Mouse (Mus musculus) hindbrain, embryonic 11.5 days (tissue): ENCODE results near the gene Kcnip4. TPM values are rescaled to one million over a fixed set of nuclear protein-coding genes. Genes with fewer than 3 reads are reported as not detected.

Experiments used
- ATAC-seq: fragments of 200-750 bp; cut with Nextera tagmentation; 2 replicates; pipeline ENCODE4 v1.8.0; 2017; ENCODE audit warnings: mild to moderate bottlenecking, moderate TSS enrichment, moderate library complexity; ENCODE audit not compliant: low FRiP score
- DNase-seq: peaks from one replicate; pipeline ENCODE4 v3.0.0-alpha.2; 2015; ENCODE audit warnings: low spot score
- H3K27ac ChIP-seq: fragments of 300-500 bp; sonication (generic); 2 replicates; pipeline ENCODE4 v1.5.1; 2014; ENCODE audit warnings: mild to moderate bottlenecking, low read depth, low read length
- H3K27me3 ChIP-seq: fragments of 300-500 bp; sonication (generic); 2 replicates; pipeline ENCODE4 v1.6.1; 2014; ENCODE audit warnings: mild to moderate bottlenecking, low read length, moderate library complexity, mixed read lengths; ENCODE audit not compliant: control insufficient read depth, insufficient read depth
- H3K36me3 ChIP-seq: fragments of 300-500 bp; sonication (generic); 2 replicates; pipeline ENCODE4 v1.6.1; 2014; ENCODE audit warnings: mild to moderate bottlenecking, low read length, moderate library complexity, mixed read lengths; ENCODE audit not compliant: control insufficient read depth, insufficient read depth
- H3K4me1 ChIP-seq: fragments of 300-500 bp; sonication (generic); replicated peaks from 2 replicates; pipeline ENCODE4 v1.6.1; 2014; ENCODE audit warnings: low read length, mixed read lengths; ENCODE audit not compliant: control insufficient read depth, insufficient read depth
- H3K4me2 ChIP-seq: fragments of 300-500 bp; sonication (generic); replicated peaks from 2 replicates; pipeline ENCODE4 v1.6.1; 2014; ENCODE audit warnings: mild to moderate bottlenecking, low read depth, low read length
- H3K4me3 ChIP-seq: fragments of 300-500 bp; sonication (generic); 2 replicates; pipeline ENCODE4 v1.5.1; 2014; ENCODE audit warnings: low read depth, low read length
- H3K9ac ChIP-seq: fragments of 300-500 bp; sonication (generic); 2 replicates; pipeline ENCODE4 v1.6.1; 2014; ENCODE audit warnings: low read depth, low read length
- H3K9me3 ChIP-seq: fragments of 300-500 bp; sonication (generic); 2 replicates; pipeline ENCODE4 v1.6.1; 2016; ENCODE audit warnings: low read length; ENCODE audit not compliant: control insufficient read depth
- WGBS: fragments of 180-500 bp; shearing (Covaris S2); extraction: QIAGEN DNeasy Blood & Tissue Kit; methylation state at CpG from one replicate; pipeline ENCODE4 v1.1.7; 2014; 5-methylcytosine and 5-hydroxymethylcytosine counted together
- polyA plus RNA-seq: library from polyadenylated mRNA; unstranded; fragments of >200 nt; fragmentation: Nextera tagmentation; extraction: Ambion mirVana; gene quantifications from 2 replicates; pipeline ENCODE4 v1.2.1, GENCODE M21; 2014

Gene Kcnip4
- polyA plus RNA-seq, 1 experiment from 2014 or later = 4.2 TPM

DNA sequence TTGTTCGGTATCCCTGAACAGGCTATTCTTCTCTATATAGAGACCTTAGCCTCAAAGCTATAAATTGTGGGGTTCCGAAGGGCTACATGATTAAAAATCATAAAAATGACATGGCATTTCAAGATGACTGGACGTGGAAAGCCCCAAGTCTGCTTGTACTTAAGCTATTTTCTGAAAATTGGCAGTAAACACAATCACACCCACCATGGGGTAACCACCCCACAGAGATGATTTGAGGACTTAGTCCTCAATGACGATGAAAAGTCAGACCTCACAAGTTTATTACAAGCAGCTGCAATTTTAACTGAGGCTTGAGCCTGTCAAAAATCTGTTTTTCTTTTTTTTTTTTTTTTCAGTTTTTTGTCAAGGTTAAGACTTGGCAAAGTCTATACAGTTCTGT is 527.3 kb downstream of the Kcnip4 start:
- WGBS = 75% methylated on average over 4 of the region's 4 CpGs
- no peak overlapping the region for H3K27ac ChIP-seq
- no peak overlapping the region for H3K9ac ChIP-seq
- ATAC-seq (no peak), DNase-seq (no peak)
- H3K4me3 ChIP-seq = no peak overlapping the region
- H3K4me2 ChIP-seq = no peak overlapping the region
- H3K9me3 ChIP-seq = no peaks in the 10 kb centered on the region
- H3K36me3 ChIP-seq = no peaks in the 10 kb centered on the region
- H3K4me1 ChIP-seq = no peaks in the 10 kb centered on the region
- H3K27me3 ChIP-seq = no peaks in the 10 kb centered on the region

- Histone ChIP-seq H3K9me3 (no peaks in the 10 kb centered on the region), H3K27ac (no peak overlapping the region), H3K4me1 (no peaks in the 10 kb centered on the region), H3K4me2 (no peak overlapping the region), H3K36me3 (no peaks in the 10 kb centered on the region), H3K4me3 (no peak overlapping the region), H3K9ac (no peak overlapping the region), H3K27me3 (no peaks in the 10 kb centered on the region)
- no peak for DNase-seq
- 96% methylated on average over 1 of the region's 1 CpGs for WGBS
- ATAC-seq = no peak
These were observed 535.5 kb downstream of the Kcnip4 start for GRCm38 (mm10) chr5:48989145-48989659.

- no peak for DNase-seq
- no peaks in the 10 kb centered on the region for H3K9me3 ChIP-seq
- H3K4me2 ChIP-seq = no peak overlapping the region
- no peaks in the 10 kb centered on the region for H3K27me3 ChIP-seq
- no peak for ATAC-seq
- H3K4me1 ChIP-seq = no peaks in the 10 kb centered on the region
- H3K27ac ChIP-seq = no peak overlapping the region
- no peak overlapping the region for H3K4me3 ChIP-seq
- H3K9ac ChIP-seq = no peak overlapping the region
- WGBS = 89% methylated on average over 2 of the region's 2 CpGs
- H3K36me3 ChIP-seq = no peaks in the 10 kb centered on the region
These were observed 582.2 kb downstream of the Kcnip4 start for GRCm38 (mm10) chr5:48942378-48943088.

DNA sequence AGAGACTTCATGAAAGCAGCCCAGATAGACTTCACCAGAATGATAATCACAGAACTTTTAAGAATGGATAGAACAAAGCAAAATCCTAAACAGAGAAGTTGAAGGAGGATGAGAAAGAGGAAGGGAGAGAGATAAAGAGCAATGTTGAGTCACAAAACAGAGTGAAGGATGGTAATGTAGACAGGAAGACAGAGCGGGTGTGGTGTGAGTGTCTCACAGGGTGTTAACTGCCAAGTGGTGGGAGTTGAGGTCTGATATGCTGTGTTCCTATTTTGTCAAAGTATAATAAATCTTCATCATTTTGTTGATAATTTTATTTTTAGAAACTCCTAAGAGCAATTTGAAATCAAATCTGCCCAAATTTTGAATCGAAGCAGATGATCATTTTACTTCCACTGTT is 592.8 kb downstream of the Kcnip4 start:
- H3K27me3 ChIP-seq = no peaks in the 10 kb centered on the region
- H3K27ac ChIP-seq = no peak overlapping the region
- no peak overlapping the region for H3K9ac ChIP-seq
- H3K4me1 ChIP-seq = no peaks in the 10 kb centered on the region
- H3K36me3 ChIP-seq = no peaks in the 10 kb centered on the region
- 94% methylated on average over 2 of the region's 2 CpGs for WGBS
- H3K4me2 ChIP-seq = no peak overlapping the region
- no peak for ATAC-seq
- H3K9me3 ChIP-seq = no peaks in the 10 kb centered on the region
- DNase-seq = no peak
- H3K4me3 ChIP-seq = no peak overlapping the region

GRCm38 (mm10) chr5:48890216-48890615 is 634.5 kb downstream of the Kcnip4 start:
- peak overlapping the region; percentile 34 for H3K4me3 ChIP-seq
- H3K36me3 ChIP-seq = no peaks in the 10 kb centered on the region
- no peaks in the 10 kb centered on the region for H3K4me1 ChIP-seq
- DNase-seq (no peak), ATAC-seq (no peak)
- H3K9me3 ChIP-seq = no peaks in the 10 kb centered on the region
- H3K4me2 ChIP-seq = peak overlapping the region; percentile 46
- no peak overlapping the region for H3K27ac ChIP-seq
- no peak overlapping the region; the same call in 1 of the 2 replicates for H3K9ac ChIP-seq
- WGBS = 71% methylated on average over 8 of the region's 8 CpGs
- no peaks in the 10 kb centered on the region for H3K27me3 ChIP-seq

- WGBS = 6% methylated on average over 18 of the region's 18 CpGs
- Histone ChIP-seq H3K9ac (peak overlapping the region; percentile 7; the same call in 1 of the 2 replicates), H3K4me2 (peak overlapping the region; percentile 46), H3K4me1 (no peaks in the 10 kb centered on the region), H3K4me3 (peak overlapping the region; percentile 34), H3K27ac (no peak overlapping the region), H3K9me3 (no peaks in the 10 kb centered on the region), H3K36me3 (no peaks in the 10 kb centered on the region), H3K27me3 (no peaks in the 10 kb centered on the region)
- DNase-seq = peak; percentile 65
- peak; percentile 93 for ATAC-seq
These were observed 635.1 kb downstream of the Kcnip4 start for GRCm38 (mm10) chr5:48889395-48890194.

GRCm38 (mm10) chr5:48878081-48878480 is 646.6 kb downstream of the Kcnip4 start:
- ATAC-seq (no peak), DNase-seq (no peak)
- no peak overlapping the region for H3K27ac ChIP-seq
- WGBS = 70% methylated on average over 2 of the region's 2 CpGs
- no peak overlapping the region for H3K4me2 ChIP-seq
- H3K4me1 ChIP-seq = no peaks in the 10 kb centered on the region
- H3K27me3 ChIP-seq = no peaks in the 10 kb centered on the region
- no peaks in the 10 kb centered on the region for H3K36me3 ChIP-seq
- no peak overlapping the region for H3K9ac ChIP-seq
- no peak overlapping the region for H3K4me3 ChIP-seq
- H3K9me3 ChIP-seq = no peaks in the 10 kb centered on the region

GRCm38 (mm10) chr5:48864268-48864967 is 660.3 kb downstream of the Kcnip4 start:
- no peaks in the 10 kb centered on the region for H3K27me3 ChIP-seq
- no peak overlapping the region for H3K27ac ChIP-seq
- H3K9ac ChIP-seq = no peak overlapping the region
- no peaks in the 10 kb centered on the region for H3K4me1 ChIP-seq
- 65% methylated on average over 3 of the region's 3 CpGs for WGBS
- no peak overlapping the region for H3K4me3 ChIP-seq
- no peaks in the 10 kb centered on the region for H3K36me3 ChIP-seq
- H3K4me2 ChIP-seq = no peak overlapping the region
- no peaks in the 10 kb centered on the region for H3K9me3 ChIP-seq
- peak; percentile 13 for DNase-seq
- peak; percentile 85 for ATAC-seq
